Mouse (Mus musculus): ENCODE results near the gene C1qtnf12.

GRCm38 (mm10) chr4:155992906-155993547 lies 30.9 kb downstream of the C1qtnf12 start:
- TF ChIP-seq CTCF (IDR thresholded peaks at IDR 0.05; ENCODE audit: low read depth, low read length) = no peak
- TF ChIP-seq GATA1 (IDR thresholded peaks at IDR 0.05; ENCODE audit: borderline replicate concordance, low read length) = no peak
- no peak for TF ChIP-seq POLR2AphosphoS5 (IDR thresholded peaks at IDR 0.05; ENCODE audit: insufficient replicate concordance, low read depth, low read length)

Measured in G1E (cell line).